Mouse (Mus musculus): Measurements from ENCODE around the gene Psmd5.
A peak's percentile ranks its signal among the peaks of the same experiment; 100 is the strongest.
"Not testable (repeated sequence)": the region's sequence is repeated elsewhere in the genome, so short reads cannot be mapped to it uniquely, and the experiment has no call there.

Gene Psmd5

DNA sequence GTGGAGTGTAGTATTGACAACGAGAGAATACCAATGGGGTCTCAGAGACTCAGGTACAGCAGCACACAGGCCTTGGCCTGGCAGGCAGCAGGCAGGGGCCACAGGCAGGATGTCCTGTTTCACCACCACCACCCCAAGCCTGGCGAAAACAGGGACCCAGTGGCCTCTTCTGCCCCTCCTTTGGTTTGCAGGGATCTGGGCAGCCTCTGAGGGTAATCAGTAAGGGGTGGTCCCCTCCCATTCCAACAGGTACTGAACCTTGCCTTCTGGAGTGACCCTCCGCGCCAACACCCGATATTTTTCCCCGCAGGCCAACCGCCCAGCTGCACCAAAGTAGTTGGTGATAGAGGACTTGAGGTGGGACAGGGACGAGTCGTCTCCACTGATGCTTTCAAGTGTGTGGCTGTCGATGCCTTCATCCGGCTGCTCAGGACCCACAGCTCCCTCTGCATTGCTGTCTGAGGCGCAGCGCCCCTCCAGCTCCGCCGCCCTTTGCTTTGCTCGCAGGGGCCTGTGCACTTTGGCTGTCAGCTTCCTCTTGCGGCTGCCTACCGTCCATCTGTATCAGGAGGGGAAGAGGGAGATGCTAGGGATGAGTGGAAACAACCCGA, 20.8 kb upstream of the Psmd5 start:
- DNase-seq: no peak

DNA sequence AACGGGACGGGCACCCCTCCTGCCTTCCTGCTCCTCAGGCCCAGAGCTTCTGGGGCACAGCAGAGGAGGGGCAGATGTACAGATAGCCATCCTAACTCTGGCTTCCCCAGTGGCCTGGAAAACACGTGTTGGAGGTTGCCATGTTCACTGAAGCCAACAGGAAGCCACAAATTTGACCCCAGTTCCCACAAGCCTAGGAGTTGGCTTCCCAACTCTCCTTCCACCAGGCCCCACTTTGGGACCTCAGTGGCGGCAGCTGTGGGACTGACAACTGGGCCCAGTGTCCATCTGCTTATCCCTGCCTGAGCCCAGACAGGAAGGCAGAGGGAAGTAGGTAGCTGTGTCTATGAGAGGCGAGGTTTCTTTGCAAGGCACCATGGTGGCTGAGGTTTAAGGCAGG, 19.2 kb upstream of the Psmd5 start:
- no peak for DNase-seq

DNA sequence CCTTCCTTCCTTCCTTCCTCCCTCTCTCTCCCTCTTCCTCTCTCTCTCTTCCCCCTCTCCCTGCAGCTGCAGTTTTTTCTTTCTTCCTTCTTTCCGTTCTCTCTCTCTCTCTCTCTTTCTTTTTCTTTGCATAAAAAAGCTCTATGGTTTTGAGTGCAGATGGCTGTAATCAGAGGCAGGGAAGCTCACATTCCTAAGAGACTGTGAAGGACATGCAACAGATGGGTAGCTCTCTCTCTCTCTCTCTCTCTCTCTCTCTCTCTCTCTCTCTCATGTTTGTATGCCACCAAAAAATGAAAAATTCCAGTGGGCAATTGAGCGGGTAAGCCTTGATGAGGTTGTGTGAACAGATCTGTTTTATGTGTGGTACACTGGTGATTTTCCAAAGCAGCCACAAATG, 9.4 kb upstream of the Psmd5 start:
- no peak for DNase-seq

DNA sequence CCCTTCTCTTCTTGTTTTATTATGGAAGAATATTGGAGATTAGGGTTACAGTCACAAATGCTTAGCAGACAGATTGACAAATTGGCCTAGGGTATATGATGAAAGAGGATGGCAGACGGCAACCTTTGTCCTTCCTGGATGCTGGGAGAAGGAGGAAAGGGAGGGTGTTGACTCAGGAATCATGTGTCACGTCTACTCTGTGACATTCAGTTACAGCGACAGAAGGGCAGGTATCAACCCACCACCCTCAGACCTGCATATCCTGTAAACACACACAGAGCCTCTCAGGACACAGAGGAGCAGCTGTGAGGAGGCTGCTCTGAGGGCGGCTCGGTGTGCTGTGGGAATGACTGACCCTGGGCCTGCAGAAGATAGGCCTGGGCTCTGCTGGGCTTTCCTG, 8.4 kb upstream of the Psmd5 start:
- DNase-seq: no peak

DNA sequence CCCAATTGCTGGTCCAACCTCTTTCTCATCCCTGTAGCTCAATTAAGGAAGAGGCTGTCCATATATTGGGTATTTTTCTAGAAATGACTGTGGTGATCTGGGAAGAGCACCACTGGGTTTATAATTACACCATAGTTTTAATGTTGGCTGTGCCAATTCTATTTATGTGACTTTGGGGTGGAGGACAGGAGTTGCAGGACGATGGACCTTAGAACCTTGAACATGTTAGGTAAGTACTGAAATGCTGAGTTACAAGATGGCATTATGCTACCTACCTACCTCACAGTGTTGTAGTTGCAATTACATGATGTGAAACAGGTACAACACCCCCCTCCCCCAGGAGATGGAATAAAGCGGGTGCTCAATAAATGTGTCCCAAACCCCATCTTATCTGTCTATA, 8.0 kb upstream of the Psmd5 start:
- no peak for DNase-seq

DNA sequence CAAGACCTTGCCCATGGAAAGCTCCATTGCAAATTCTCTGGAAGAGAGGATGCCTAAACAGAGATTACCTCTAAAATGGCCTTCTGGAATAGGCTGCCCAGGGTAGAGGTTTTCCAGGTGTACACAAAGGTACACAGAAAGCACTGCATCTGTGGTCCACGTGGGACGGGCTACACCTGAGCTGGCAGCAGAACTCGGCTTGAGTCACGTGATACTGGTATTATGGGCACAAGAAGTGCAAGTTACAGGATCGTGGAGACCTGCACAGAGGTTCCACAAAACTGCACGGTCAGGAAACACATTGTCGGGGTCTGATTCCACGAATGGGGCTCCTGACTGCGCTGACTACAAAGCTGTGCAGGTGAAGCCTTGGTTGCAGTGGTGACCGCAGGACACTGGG, 5.3 kb upstream of the Psmd5 start:
- DNase-seq: no peak

DNA sequence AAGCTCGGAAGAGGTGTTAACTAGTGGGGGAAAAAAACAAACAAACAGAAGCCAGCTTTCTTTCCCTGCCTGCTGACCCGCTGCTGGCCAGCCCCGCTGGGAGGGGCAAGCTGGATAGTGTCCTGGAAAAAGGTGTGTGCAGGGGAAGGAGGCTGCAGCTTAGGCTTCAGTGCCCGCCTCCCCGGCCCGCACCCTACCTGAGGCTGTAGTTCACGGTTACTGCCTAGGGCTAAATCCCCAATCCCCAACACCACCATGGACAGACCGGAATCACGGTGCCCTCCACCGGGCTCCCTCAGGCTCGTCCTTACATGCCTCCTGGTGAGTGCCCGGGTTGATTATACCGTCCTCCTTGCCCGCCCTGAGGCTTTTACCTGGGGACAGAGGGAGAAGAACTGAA, 497 bp downstream of the Psmd5 start, which contains the start of gene Cutal:
TSS of gene Cutal (plus strand) at position 126 of the 400 bp plus-strand sequence.
- no peak for DNase-seq

DNA sequence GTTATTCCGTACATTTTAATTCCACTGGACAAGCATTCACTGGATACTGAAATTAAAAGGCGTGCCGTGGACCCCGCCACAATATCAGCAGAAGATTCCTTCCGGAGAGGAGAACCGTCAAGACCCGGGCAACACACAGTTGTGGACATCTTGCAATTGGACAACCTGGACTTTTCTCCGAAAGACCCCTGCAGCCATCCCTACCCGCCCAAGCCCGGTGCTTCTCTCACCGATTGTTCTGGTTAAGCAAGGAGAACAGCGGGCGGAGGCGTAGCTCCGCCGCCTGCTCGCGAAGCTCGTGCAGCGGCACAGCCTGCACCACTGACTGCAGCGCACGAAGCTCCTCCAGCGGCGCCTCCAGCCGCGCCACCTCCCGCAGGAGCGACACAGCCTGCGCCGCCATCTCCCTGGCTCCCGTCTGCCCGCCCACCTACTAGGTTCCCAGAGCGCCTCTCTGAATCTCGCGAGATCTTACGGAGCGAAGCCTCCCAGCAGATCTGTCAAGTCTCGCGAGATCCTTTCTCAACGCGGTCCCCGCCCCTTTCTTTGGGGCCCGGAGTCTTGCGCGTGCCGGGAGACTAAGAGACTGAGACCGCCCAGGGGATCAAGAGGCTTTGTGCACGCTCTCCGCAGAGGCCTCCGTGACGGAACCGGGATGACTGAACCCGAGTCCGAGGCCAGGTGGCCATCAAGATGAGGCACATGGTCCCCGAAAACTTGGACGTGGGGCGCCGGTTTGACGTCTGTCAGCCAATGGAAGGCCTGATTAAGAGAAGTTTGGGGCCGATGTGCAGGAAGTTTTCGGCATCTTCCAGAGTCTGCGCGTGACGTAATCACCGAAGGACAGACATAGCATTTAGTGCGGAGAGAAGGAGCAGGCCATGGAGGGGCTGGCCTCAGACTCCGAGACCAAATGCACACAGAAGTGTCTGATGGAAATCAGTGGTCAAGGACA, 4.0 kb downstream of the Psmd5 start:
- DNase-seq: peak; percentile 95

DNA sequence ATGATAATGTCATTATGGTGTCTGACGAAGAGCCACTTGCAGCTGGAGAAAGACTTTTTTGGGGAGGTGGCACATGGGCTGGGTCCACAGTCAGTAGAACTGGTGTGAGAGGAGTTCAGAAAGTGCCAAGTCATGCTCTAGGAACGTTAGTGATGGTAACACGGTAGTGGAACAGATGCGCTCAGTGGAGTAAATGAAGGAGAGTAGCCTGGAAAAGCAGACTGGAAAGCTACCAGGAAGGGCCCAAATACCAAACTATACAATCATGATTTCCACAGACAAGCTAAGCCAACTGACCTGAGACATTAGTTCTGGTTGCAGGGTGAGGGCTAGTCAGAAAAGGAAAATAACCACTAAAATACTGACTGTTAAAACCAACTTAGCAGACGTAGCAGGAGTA, 5.1 kb downstream of the Psmd5 start:
- peak; percentile 17 for DNase-seq

DNA sequence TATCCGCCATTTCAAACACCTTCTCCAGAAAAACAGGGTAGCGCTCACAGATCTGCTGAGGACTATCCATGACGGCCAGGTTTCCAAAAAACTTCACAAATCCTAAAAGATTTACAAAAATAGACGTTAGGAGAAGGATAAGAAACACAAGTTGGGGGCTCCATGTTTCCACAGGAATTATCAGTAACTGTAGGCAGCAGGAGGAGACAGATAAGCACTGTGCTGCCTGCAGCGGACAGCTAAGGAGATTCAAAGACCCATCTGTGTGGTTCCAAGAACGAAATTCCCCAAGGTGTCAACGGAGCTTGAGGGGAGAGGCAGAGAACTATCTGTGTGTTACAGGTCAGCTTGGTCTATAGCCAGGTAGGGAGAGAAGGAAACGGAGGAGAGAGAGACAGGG, 17.0 kb downstream of the Psmd5 start:
- DNase-seq: no peak

DNA sequence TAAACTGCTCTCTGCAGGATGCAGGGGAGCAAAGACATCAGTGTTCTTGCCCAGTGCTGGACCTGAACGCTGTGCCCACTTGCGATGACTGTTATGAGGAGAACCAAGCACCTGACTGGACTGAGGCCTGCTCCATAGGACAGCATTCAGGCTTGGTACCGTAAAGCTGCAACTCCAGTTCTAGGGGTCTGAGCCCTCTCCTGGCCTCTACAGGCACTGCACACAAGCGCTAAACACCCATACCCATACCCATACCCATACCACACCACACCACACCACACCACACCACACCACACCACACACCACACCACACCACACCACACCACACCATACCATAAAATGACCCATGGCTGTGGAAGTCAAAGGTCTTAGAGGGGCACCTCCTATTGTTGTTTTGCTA, 19.5 kb downstream of the Psmd5 start:
- DNase-seq: no peak

DNA sequence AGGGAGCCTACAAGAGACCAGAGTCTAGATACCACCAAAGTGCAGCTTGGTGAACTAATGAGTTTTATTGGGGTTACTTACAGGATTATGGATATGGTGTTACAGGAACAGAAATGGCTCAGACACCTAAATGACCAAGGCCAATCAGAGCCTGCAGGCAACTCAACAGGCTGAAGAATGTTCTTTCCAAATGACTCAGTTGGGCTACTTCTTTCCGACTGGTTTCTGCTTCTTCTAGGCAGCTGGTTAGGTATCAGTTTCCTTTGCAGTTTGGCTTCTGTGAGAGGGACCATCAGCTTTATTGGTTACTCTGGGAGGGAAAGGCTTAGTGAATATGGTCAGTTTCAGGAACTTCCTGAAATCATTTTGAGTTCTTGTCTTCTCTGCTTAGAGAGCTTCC, 27.1 kb downstream of the Psmd5 start:
- DNase-seq: no peak

DNA sequence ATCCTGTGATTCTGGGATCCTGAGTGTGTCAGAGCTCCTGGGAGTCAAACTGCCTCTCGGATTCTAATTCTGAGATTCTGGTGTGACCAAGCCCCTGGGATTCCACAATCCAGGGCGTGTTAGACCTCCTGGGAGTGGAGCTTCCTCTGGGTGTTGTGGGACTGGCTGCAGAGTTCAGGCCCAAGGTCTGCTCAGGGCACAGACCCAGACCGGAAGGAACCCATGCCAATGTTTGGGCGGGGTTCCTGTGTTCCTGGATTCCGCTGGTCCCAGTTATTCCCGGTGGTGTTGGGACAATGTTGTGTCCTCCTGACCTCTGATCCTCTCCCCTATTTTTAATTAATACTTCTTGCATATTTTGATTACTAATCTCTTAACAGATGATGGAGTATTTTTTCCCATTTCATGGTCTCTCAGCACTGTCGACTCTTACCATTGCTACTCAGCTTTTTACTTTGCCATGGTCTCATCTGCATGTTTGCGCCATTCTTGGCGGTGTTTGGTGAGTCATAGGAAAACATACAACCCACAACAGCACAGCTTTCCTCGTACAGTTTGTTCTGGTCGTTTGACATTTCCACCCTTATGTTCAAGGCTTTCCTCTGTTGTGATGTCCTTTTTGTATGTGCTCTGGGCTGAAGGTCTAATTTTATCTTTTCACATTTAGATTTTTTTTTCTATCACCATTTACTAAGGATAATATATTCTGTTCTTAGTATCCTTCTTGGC, 31.4 kb downstream of the Psmd5 start:
- DNase-seq: no peak

DNA sequence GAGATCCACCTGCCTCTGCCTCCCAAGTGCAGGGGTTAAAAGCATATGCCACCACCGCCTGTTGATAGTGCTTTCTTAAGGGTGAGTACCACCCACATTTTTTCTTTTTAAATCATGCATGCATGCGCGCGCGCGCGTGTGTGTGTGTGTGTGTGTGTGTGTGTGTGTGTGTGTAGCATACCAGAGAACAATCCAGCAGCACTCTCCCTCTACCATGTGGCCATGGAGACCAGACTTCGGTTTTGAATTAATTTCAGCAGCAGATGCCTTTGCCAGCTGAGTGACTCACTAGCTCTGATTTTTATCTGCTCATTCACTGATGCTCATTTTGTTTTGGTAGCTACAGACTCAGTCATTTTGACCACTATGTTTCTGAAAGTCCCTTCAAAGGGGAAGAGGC, 33.1 kb downstream of the Psmd5 start:
- no peak for DNase-seq

DNA sequence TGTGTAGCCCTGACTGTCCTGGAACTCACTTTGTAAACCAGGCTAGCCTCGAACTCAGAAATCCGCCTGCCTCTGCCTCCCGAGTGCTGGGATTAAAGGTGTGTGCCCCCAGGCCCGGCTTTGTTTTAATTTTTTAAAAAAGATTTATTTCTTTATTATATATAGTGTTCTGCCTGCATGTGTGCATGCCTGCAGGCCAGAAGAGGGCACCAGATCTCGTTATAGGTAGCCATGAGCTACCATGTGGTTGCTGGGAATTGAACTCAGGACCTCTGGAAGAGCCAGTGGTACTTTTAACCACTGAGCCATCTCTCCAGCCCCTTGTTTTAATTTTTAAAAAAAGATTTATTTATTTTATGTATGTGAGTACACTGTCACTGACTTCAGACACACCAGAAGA, 34.6 kb downstream of the Psmd5 start:
- DNase-seq: not testable (repeated sequence)

DNA sequence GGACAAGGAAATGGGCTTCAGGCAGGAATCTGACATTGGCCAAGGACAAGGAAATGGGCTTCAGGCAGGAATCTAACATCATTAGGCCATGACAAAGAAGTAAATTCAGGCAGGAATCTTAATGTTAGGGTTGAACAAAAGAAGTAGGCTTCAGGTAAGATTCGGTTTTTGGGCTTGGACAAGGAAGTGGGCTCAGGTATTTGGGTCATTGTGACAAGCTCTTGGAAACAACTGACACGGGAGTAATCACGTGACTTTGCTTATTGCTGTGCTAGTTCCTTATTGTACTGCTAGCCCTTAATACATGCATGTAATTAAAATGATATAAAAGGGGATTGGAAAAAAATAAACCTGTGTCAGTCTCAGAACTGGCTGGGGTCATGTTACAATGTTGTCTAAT, 39.1 kb downstream of the Psmd5 start:
- DNase-seq: no peak

DNA sequence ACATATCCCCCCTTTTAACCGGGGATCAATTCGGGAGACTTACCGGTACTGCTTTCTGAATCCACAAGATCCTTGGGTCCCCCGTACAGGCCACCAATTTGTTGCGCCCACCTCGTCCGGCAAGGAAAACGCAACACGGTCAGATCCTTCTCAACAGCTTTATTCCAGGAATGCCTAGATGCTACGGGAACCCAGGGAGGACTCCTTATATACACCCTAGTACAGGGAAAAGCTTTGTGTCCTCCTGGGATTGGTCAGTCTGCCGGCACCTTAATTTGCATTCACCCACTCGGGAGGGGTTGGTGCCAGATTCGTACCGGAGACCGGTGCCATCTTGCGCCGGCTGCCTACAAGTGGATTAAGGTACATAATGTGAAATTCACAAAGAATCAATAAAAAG, 41.1 kb downstream of the Psmd5 start:
- DNase-seq: no peak

DNA sequence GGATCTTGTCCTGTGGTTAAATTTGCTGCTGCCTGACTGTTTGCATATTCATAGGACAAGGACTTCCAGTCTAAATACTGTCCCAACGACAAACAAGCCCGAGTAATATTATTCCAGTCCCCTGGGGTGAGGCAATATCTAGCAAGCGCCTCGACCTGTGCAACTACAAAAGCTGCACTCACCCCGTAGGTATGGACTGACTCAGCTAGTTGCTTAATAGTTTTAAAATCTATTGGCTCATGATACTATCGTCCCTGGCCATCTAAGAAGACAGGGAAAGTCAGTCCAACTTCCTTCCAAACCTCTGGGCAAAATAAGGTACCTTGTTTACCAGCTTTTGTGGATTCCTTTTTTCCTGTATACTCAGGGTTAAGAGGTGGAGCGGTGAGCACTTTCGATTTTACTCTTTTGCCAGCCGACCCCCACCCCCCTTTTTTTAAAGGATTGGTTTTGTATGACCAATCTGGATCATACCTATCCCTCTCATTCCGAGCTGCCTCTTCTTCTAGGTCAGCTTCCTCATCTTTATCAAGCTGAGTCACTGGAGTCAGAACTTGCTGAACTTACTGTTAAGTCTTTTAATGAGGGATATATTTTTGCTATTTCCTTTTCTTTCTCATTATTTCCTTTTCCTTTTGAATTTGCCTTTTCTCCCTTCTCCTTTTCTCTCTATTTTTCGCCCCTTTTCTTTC, 41.9 kb downstream of the Psmd5 start, which contains the start of gene Gm34653:
TSS of gene Gm34653 (plus strand) at position 242 of the 692 bp plus-strand sequence.
- DNase-seq: not testable (repeated sequence)

DNA sequence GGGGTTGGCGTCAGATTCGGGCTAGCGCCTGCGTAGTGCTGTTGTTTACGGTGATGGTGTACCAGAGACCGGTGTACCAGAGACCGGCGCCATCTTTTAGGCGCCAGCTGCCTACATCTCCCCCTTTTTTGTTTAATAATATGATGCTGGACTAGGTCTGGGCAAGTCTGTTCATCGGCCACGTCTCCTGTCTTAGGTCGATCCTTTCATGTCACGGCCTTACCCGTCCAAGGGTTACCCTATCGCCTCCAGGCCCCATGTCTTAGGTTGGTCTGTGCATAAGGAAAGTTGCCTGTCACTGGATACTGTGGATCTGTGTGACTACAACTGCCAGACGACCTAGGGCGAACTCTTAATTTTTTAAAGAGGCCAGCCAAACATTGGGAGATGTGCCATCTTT, 44.7 kb downstream of the Psmd5 start:
- DNase-seq: not testable (repeated sequence)

DNA sequence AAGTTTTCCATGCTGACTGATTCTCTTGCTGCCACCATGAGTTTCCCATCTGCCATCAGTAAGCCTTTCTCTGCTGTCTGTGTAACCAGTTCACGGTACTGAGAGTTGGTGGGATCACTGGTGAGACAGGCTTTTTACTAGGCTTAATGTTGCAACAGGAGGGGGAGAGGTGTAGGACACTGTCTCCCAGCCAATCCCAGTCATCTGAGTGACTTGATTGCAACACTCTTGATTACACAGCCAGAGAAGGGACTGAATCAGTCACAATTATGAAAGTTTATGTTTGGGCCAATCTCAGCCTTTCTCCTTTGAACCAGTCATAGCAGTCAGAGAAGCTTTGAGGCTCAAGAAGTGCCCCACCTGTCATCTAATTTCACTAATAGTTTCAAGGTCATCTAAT, 46.7 kb downstream of the Psmd5 start:
- no peak for DNase-seq

DNA sequence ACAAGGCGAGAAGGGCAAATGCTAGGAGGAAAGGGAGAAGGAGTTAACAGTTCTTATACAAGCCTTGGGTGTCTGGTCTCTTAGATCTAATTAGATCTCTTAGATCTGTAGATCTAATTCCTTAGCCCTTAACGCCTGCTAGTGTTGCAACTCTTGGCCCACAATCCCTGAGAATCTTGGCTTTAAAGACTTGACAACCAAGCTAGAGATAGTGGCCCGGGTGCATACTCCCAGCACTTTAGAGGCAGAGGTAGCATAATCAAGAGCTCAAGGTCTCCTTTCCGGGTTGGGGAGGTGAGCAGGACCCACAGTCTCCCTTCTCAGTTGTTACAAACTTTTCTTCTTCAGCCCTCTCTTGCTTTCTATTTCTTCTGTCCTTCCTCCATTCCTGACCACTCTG, 47.2 kb downstream of the Psmd5 start:
- no peak for DNase-seq

DNA sequence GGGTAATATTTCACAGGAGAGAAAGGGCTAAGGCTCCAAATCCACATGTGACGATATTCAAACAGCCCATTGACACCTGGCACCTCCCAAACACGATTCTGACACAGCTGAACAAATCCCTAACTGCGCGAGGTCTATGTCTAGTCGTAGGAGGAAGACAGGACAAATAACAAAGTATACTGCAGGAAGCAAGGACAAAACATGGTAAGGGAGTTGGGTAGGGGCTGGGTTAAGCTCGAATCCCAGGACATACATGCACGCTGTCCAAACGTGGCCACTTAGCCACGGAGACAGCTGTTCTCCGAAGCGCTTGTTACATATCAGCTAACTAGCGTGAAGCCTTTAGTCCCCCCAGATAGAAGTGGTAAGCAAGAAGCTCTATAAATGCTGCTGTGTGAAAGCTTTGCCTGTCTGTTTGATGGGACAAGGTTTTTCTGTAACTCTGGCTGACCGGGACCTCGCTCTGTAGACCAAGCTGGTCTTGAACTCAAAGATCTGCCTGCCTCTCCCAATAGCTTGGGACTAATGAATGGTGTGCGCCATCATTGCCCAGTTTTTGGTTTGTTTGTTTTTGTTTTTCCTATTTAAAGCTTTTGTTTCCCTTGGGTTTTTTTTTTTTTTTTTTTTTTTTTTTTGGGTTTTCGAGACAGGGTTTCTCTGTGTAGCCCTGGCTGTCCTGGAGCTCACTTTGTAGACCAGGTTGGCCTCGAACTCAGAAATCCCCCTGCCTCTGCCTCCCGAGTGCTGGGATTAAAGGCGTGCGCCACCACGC, 48.1 kb downstream of the Psmd5 start:
- DNase-seq: no peak

Data from cerebellum, adult 9-10 months (tissue).